Mouse (Mus musculus) ES-E14 (cell line): Measurements from ENCODE around the gene Pigf. TPM values are rescaled to one million over a fixed set of nuclear protein-coding genes. Genes with fewer than 3 reads are reported as not detected.

Source experiments
- DNase-seq: peaks from one replicate; pipeline ENCODE4 v3.0.0-alpha.2; 2013; ENCODE audit warnings: low read depth, low spot score
- H3K27ac ChIP-seq: 2 replicates; pipeline ENCODE4 v1.5.1; 2012; ENCODE audit warnings: low read depth, mild to moderate bottlenecking, low read length, moderate library complexity, mixed read lengths; ENCODE audit not compliant: poor library complexity, insufficient read depth, severe bottlenecking
- H3K36me3 ChIP-seq: 2 replicates; pipeline ENCODE4 v1.6.1; 2012; ENCODE audit warnings: mild to moderate bottlenecking, low read length, moderate library complexity, mixed read lengths; ENCODE audit not compliant: control insufficient read depth, poor library complexity, insufficient read depth, severe bottlenecking
- H3K4me1 ChIP-seq, 2 experiments: fragments of 150-350 bp in 1 of 2; sonication (generic) in 1 of 2; 2 replicates each; pipeline ENCODE4 v1.6.1; 2012; ENCODE audit warnings: low read length in 2 of 2, mild to moderate bottlenecking in 1 of 2, mixed read lengths in 1 of 2; ENCODE audit not compliant: control insufficient read depth in 2 of 2, insufficient read depth in 2 of 2, poor library complexity in 1 of 2
- H3K4me3 ChIP-seq, 2 experiments: fragments of 150-350 bp in 1 of 2; sonication (generic) in 1 of 2; 2 replicates each; pipeline ENCODE4 v1.5.1; 2012; ENCODE audit warnings: low read length in 2 of 2, low read depth in 1 of 2, mild to moderate bottlenecking in 1 of 2, mixed read lengths in 1 of 2; ENCODE audit not compliant: insufficient read depth in 1 of 2, poor library complexity in 1 of 2, severe bottlenecking in 1 of 2
- H3K9ac ChIP-seq: 2 replicates; pipeline ENCODE4 v1.6.1; 2012; ENCODE audit warnings: low read depth, mild to moderate bottlenecking, low read length, mixed read lengths; ENCODE audit not compliant: poor library complexity, insufficient read depth, severe bottlenecking
- H3K9me3 ChIP-seq: fragments of 150-350 bp; sonication (generic); 2 replicates; pipeline ENCODE4 v1.6.1; 2012; ENCODE audit warnings: low read depth, mild to moderate bottlenecking, low read length; ENCODE audit not compliant: control insufficient read depth, insufficient read depth
- CHD2 ChIP-seq: IDR thresholded peaks from 2 replicates; pipeline ENCODE4 v1.6.1; 2014; ENCODE audit warnings: mild to moderate bottlenecking, low read depth, low read length, inconsistent platforms
- HCFC1 ChIP-seq: IDR thresholded peaks from 2 replicates; pipeline ENCODE4 v1.6.1; 2012; ENCODE audit warnings: low read length, inconsistent platforms, borderline replicate concordance; ENCODE audit not compliant: insufficient read depth
- MAFK ChIP-seq: IDR thresholded peaks from 2 replicates; pipeline ENCODE4 v1.6.1; 2014; ENCODE audit warnings: mild to moderate bottlenecking, low read depth, low read length, inconsistent platforms; ENCODE audit not compliant: insufficient read depth
- ZC3H11A ChIP-seq: IDR thresholded peaks from 2 replicates; pipeline ENCODE4 v1.6.1; 2012; ENCODE audit warnings: low read depth, mild to moderate bottlenecking, inconsistent platforms, low read length, borderline replicate concordance
- ZNF384 ChIP-seq: IDR thresholded peaks from 2 replicates; pipeline ENCODE4 v1.6.1; 2012; ENCODE audit warnings: low read depth, low read length, inconsistent platforms
- in situ Hi-C, 2 experiments: fragments of 600-800 bp; cut with MboI; formaldehyde crosslinking; loops; one replicate each; pipeline ENCODE4 v1.15.1; 2025; ENCODE audit warnings: low sequenced_read_pairs in 2 of 2, inconsistent platforms in 1 of 2; ENCODE audit not compliant: unreplicated experiment in 2 of 2
- total RNA-seq: library from RNA; depleted of rRNA; stranded (reverse); fragments of 300-350 nt; gene quantifications from 2 replicates; pipeline ENCODE4 v1.2.3, GENCODE M21; 2012; rRNA removed

The Pigf gene
- total RNA-seq, 1 experiment = 74.4 TPM

- DNase-seq = no peak
- Histone ChIP-seq H3K9me3 (no peaks in the 10 kb centered on the region), H3K4me3 (no peak within 1 kb of the TSS), H3K27ac (no peak within 1 kb of the TSS), H3K4me1 (no peaks in the 10 kb centered on the region), H3K36me3 (no peaks in the 10 kb centered on the region), H3K9ac (no peak within 1 kb of the TSS)
- in situ Hi-C loops = no loop called here
- no peak for TF ChIP-seq MAFK
- TF ChIP-seq ZNF384 = no peak
- TF ChIP-seq ZC3H11A = no peak
- no peak for TF ChIP-seq CHD2
- TF ChIP-seq HCFC1 = no peak
These were observed 77.1 kb downstream of the Pigf start, which contains the start of gene Atp6v1e2 for GRCm38 (mm10) chr17:86947840-86948796. Atp6v1e2 (minus strand) TSS chr17:86947897.

Other genes with a start within 250 kb of the Pigf start
- not detected in 2 replicates for gene Tmem247, start 108.1 kb downstream of the Pigf start, total RNA-seq
- gene Atp6v1e2, start 77.5 kb downstream of the Pigf start, total RNA-seq = not detected in 2 replicates
- gene Rhoq, start 62.3 kb downstream of the Pigf start, total RNA-seq = 5.9 and 7.6 TPM in 2 replicates
- gene Cript, start 144 bp upstream of the Pigf start, total RNA-seq = 23.5 and 35.4 TPM in 2 replicates
- gene Socs5, start 82.3 kb upstream of the Pigf start, total RNA-seq = 4.0 and 7.4 TPM in 2 replicates
- gene Mcfd2, start 240.5 kb upstream of the Pigf start, total RNA-seq = 81.8 and 98.4 TPM in 2 replicates